Mouse (Mus musculus): ENCODE results near the gene Cyb561d2. TPM values are rescaled to one million over a fixed set of nuclear protein-coding genes. Genes with fewer than 3 reads are reported as not detected.

Cyb561d2 gene
- total and polyA plus RNA-seq, 3 experiments, result 23.8 to 37.8 (median 35.7) TPM

DNA sequence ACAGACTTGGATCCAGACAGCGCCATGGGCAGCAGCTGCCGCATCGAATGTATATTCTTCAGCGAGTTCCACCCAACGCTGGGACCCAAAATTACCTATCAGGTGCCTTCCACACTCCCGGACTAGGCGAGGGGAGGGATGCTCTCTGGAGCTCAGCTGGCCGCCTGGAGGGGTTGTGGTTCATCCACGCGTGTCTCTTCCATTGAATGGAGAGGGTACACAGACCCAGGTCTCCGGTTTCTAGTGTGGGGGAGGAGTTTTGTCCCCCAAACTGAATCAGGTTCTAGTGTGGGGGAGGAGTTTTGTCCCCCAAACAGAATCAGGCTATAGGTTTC, 326 bp upstream of the Cyb561d2 start:
- TF ChIP-seq CHD1 (IDR thresholded peaks at IDR 0.05; ENCODE audit: low read depth, low read length), result no peak
- 0 out of 2 replicates have a peak, but pooled peaks have one; percentile 2 for TF ChIP-seq IRF4 (IDR thresholded peaks at IDR 0.05; ENCODE audit: low read depth, low read length)
- TF ChIP-seq MEF2A (IDR thresholded peaks at IDR 0.05; ENCODE audit: borderline replicate concordance, low read depth, low read length), result 0 out of 2 replicates have a peak, but pooled peaks have one; percentile 8
- peak; percentile 67 for TF ChIP-seq SIN3A (IDR thresholded peaks at IDR 0.05; ENCODE audit: low read length)
- TF ChIP-seq CHD2 (IDR thresholded peaks at IDR 0.05; ENCODE audit: low read length), result no peak; the same call in none of the 2 replicates
- TF ChIP-seq BHLHE40 (IDR thresholded peaks at IDR 0.05; ENCODE audit: low read depth, low read length), result peak; percentile 33
- TF ChIP-seq NRF1 (IDR thresholded peaks at IDR 0.05; ENCODE audit: low read depth, low read length), result no peak
- 0 out of 2 replicates have a peak, but pooled peaks have one; percentile 5 for TF ChIP-seq TCF12 (IDR thresholded peaks at IDR 0.05; ENCODE audit: low read depth, low read length)
- no peak for TF ChIP-seq POLR2AphosphoS2 (IDR thresholded peaks at IDR 0.05; ENCODE audit: low read depth, low read length)
- no peak for TF ChIP-seq POLR2A (IDR thresholded peaks at IDR 0.05; ENCODE audit: low read depth, low read length)
- TF ChIP-seq SMC3 (IDR thresholded peaks at IDR 0.05; ENCODE audit: low read depth, low read length), result no peak
- TF ChIP-seq ELF1 (IDR thresholded peaks at IDR 0.05; ENCODE audit: low read depth, low read length), result no peak
- TF ChIP-seq MXI1 (IDR thresholded peaks at IDR 0.05; ENCODE audit: low read depth, low read length), result peak; percentile 33; the same call in 1 of the 2 replicates
- TF ChIP-seq GABPA (IDR thresholded peaks at IDR 0.05; ENCODE audit: insufficient replicate concordance, low read depth, low read length), result no peak
- TF ChIP-seq ZMIZ1 (IDR thresholded peaks at IDR 0.05; ENCODE audit: low read depth, low read length), result peak; percentile 68; the same call in 1 of the 2 replicates
- TF ChIP-seq KAT2A (IDR thresholded peaks at IDR 0.05; ENCODE audit: insufficient replicate concordance, low read length), result no peak
- TF ChIP-seq PAX5 (IDR thresholded peaks at IDR 0.05; ENCODE audit: low read length), result no peak
- no peak for TF ChIP-seq ZNF384 (IDR thresholded peaks at IDR 0.05; ENCODE audit: low read depth, low read length)
- dilution Hi-C loops (cut with MboI; ENCODE audit: extremely low pct_ligation_motif_present, extremely low pct_unique_long_range_greater_than_20kb, low sequenced_read_pairs), result no loop called here
- H3K9ac ChIP-seq (ENCODE audit: insufficient read depth, low read depth), result peak overlapping the region; percentile 77
- H3K27ac ChIP-seq (ENCODE audit: insufficient read depth, low read depth), result no peak overlapping the region
- DNase-seq (ENCODE audit: extremely low read depth), result no peak
- in situ Hi-C loops (cut with MboI; ENCODE audit: low pct_ligation_motif_present, low pct_unique_long_range_greater_than_20kb, low sequenced_read_pairs), result no loop called here
- H3K4me1 ChIP-seq (ENCODE audit: control insufficient read depth in 1 of 2, insufficient read depth in 2 of 2), result peaks cover 5 to 40% of the 10 kb centered on the region in 2 experiments; a peak in 2 of 4 replicates
- no peaks in the 10 kb centered on the region for H3K9me3 ChIP-seq (replicated peaks; ENCODE audit: low read length)
- H3K4me3 ChIP-seq (replicated peaks in 1 of 3; ENCODE audit: low read depth in 2 of 3, low read length in 2 of 3, poor library complexity in 1 of 3), result peak overlapping the region; percentile 63 to 76 (median 70)
- peaks cover 47 to 58% of the 10 kb centered on the region in 2 experiments for H3K36me3 ChIP-seq (replicated peaks in 1 of 2; ENCODE audit: control insufficient read depth in 1 of 2, insufficient read depth in 1 of 2, low read length in 1 of 2)
- no peaks in the 10 kb centered on the region for H3K27me3 ChIP-seq (replicated peaks)
- peak overlapping the region; percentile 95 for H3K4me2 ChIP-seq (ENCODE audit: insufficient read depth, low read depth, poor library complexity, severe bottlenecking)
- peaks cover 3% of the 10 kb centered on the region; the same call in 1 of the 2 replicates for H3K79me2 ChIP-seq (replicated peaks; ENCODE audit: control insufficient read depth, extremely low read depth, insufficient read depth, poor library complexity, severe bottlenecking)

DNA sequence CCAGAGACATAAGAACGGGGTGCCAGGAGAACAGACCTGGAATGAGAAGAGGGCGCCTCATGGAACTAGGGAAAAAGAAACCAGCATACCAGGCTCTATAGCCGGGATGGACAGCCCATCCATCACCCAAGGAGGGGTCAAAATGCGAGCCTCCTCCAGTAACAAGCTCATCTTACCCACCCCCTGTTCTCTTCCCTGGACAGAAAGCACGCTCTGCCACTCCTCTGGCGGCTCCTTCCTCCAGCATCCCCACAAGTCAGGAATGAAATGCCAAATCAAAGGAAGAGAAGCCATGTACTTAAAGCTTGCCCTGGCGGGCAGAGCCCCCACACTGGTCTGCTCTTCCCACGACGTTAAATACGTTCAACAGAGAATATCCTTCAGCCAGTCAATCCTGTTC, 988 bp downstream of the Cyb561d2 start:
- Histone ChIP-seq H3K27ac (ENCODE audit: insufficient read depth, low read depth) (no peak overlapping the region), H3K36me3 (replicated peaks in 1 of 2; ENCODE audit: control insufficient read depth in 1 of 2, insufficient read depth in 1 of 2, low read length in 1 of 2) (peaks cover 48 to 67% of the 10 kb centered on the region in 2 experiments), H3K9me3 (replicated peaks; ENCODE audit: low read length) (no peaks in the 10 kb centered on the region), H3K4me3 (replicated peaks in 1 of 3; ENCODE audit: low read depth in 2 of 3, low read length in 2 of 3, poor library complexity in 1 of 3) (peak overlapping the region in 2 of 3 experiments; percentile 70 to 76), H3K4me1 (ENCODE audit: control insufficient read depth in 1 of 2, insufficient read depth in 2 of 2) (peaks cover 9 to 40% of the 10 kb centered on the region in 2 experiments), H3K27me3 (replicated peaks) (no peaks in the 10 kb centered on the region), H3K9ac (ENCODE audit: insufficient read depth, low read depth) (no peak overlapping the region), H3K4me2 (ENCODE audit: insufficient read depth, low read depth, poor library complexity, severe bottlenecking) (peak overlapping the region; percentile 82), H3K79me2 (replicated peaks; ENCODE audit: control insufficient read depth, extremely low read depth, insufficient read depth, poor library complexity, severe bottlenecking) (peaks cover 15% of the 10 kb centered on the region)
- in situ Hi-C loops (cut with MboI; ENCODE audit: low pct_ligation_motif_present, low pct_unique_long_range_greater_than_20kb, low sequenced_read_pairs), result no loop called here
- dilution Hi-C loops (cut with MboI; ENCODE audit: extremely low pct_ligation_motif_present, extremely low pct_unique_long_range_greater_than_20kb, low sequenced_read_pairs), result no loop called here
- DNase-seq (ENCODE audit: extremely low read depth), result no peak
- TF ChIP-seq E2F4 (IDR thresholded peaks at IDR 0.05; ENCODE audit: insufficient replicate concordance, low read depth, low read length) (no peak), MAZ (IDR thresholded peaks at IDR 0.05; ENCODE audit: low read depth, low read length) (no peak), TBP (conservative IDR thresholded peaks at IDR 0.05; ENCODE audit: low read depth, low read length) (no peak), ZMIZ1 (IDR thresholded peaks at IDR 0.05; ENCODE audit: low read depth, low read length) (no peak), NELFE (IDR thresholded peaks at IDR 0.05; ENCODE audit: low read depth, low read length) (no peak), UBTF (IDR thresholded peaks at IDR 0.05; ENCODE audit: low read depth, low read length) (no peak), BHLHE40 (IDR thresholded peaks at IDR 0.05; ENCODE audit: low read depth, low read length) (no peak), MAX (IDR thresholded peaks at IDR 0.05; ENCODE audit: low read length) (no peak), EP300 (IDR thresholded peaks at IDR 0.05; ENCODE audit: low read length) (no peak), MXI1 (IDR thresholded peaks at IDR 0.05; ENCODE audit: low read depth, low read length) (no peak), TCF12 (IDR thresholded peaks at IDR 0.05; ENCODE audit: low read depth, low read length) (no peak)

Measured in CH12.LX (cell line).